Mouse (Mus musculus) CH12.LX (cell line): ENCODE data around the gene 2310057N15Rik. TPM values are rescaled to one million over a fixed set of nuclear protein-coding genes. Genes with fewer than 3 reads are reported as not detected.

Experiments used
- DNase-seq: peaks from one replicate; pipeline ENCODE4 v3.0.0-alpha.2; 2013; ENCODE audit errors: extremely low read depth
- H3K27ac ChIP-seq: 2 replicates; pipeline ENCODE4 v1.5.1; 2012; ENCODE audit warnings: low read depth, mild to moderate bottlenecking, control low read depth, moderate library complexity; ENCODE audit not compliant: insufficient read depth
- H3K27me3 ChIP-seq: replicated peaks from 2 replicates; pipeline ENCODE3; 2012; ENCODE audit warnings: inconsistent platforms
- H3K36me3 ChIP-seq, 2 experiments: replicated peaks in 1 of 2; 2 replicates each; pipeline versions ENCODE3 to v1.6.1; 2012; ENCODE audit warnings: inconsistent platforms in 1 of 2, low read length in 1 of 2, mild to moderate bottlenecking in 1 of 2, mixed read lengths in 1 of 2, moderate library complexity in 1 of 2; ENCODE audit not compliant: control insufficient read depth in 1 of 2, insufficient read depth in 1 of 2
- H3K4me1 ChIP-seq, 2 experiments: 2 replicates each; pipeline ENCODE4 v1.6.1; 2012; ENCODE audit warnings: inconsistent platforms in 1 of 2, moderate library complexity in 1 of 2; ENCODE audit not compliant: insufficient read depth in 2 of 2, control insufficient read depth in 1 of 2
- H3K4me2 ChIP-seq: 2 replicates; pipeline ENCODE4 v1.6.1; 2012; ENCODE audit warnings: low read depth, mild to moderate bottlenecking, control low read depth; ENCODE audit not compliant: poor library complexity, insufficient read depth, severe bottlenecking
- H3K4me3 ChIP-seq, 3 experiments: fragments of 150-350 bp in 1 of 3; sonication (generic) in 1 of 3; replicated peaks in 1 of 3; 2 replicates each; pipeline versions ENCODE3 to v1.5.1; 2011 to 2012; ENCODE audit warnings: low read depth in 2 of 3, low read length in 2 of 3, mild to moderate bottlenecking in 2 of 3, moderate library complexity in 2 of 3, control low read depth in 1 of 3, improper control_type of control experiment in 1 of 3, inconsistent platforms in 1 of 3, mixed read lengths in 1 of 3; ENCODE audit not compliant: poor library complexity in 1 of 3
- H3K79me2 ChIP-seq: replicated peaks from 2 replicates; pipeline ENCODE4 v1.6.1; 2012; ENCODE audit warnings: mild to moderate bottlenecking, moderate library complexity; ENCODE audit not compliant: control insufficient read depth, poor library complexity, insufficient read depth, severe bottlenecking; ENCODE audit errors: extremely low read depth
- H3K9ac ChIP-seq: 2 replicates; pipeline ENCODE4 v1.6.1; 2012; ENCODE audit warnings: low read depth, mild to moderate bottlenecking, control low read depth, moderate library complexity; ENCODE audit not compliant: insufficient read depth
- H3K9me3 ChIP-seq: replicated peaks from 2 replicates; pipeline ENCODE3; 2012; ENCODE audit warnings: low read length, inconsistent platforms, mixed read lengths
- BHLHE40 ChIP-seq: IDR thresholded peaks from 2 replicates; pipeline ENCODE4 v1.6.1; 2011; ENCODE audit warnings: mild to moderate bottlenecking, low read depth, low read length, improper control_type of control experiment
- CHD1 ChIP-seq: IDR thresholded peaks from 2 replicates; pipeline ENCODE4 v1.6.1; 2012; ENCODE audit warnings: low read depth, low read length, improper control_type of control experiment, inconsistent platforms
- E2F4 ChIP-seq: IDR thresholded peaks from 2 replicates; pipeline ENCODE4 v1.6.1; 2011; ENCODE audit warnings: low read depth, low read length, improper control_type of control experiment; ENCODE audit not compliant: insufficient replicate concordance
- ELF1 ChIP-seq: IDR thresholded peaks from 2 replicates; pipeline ENCODE4 v1.6.1; 2014; ENCODE audit warnings: low read depth, mild to moderate bottlenecking, inconsistent platforms, low read length, improper control_type of control experiment
- EP300 ChIP-seq: IDR thresholded peaks from 2 replicates; pipeline ENCODE4 v1.6.1; 2011; ENCODE audit warnings: low read length, improper control_type of control experiment
- ETS1 ChIP-seq: conservative IDR thresholded peaks from 2 replicates; pipeline ENCODE4 v1.6.1; 2012; ENCODE audit warnings: low read depth, mild to moderate bottlenecking, inconsistent platforms, low read length, improper control_type of control experiment, moderate library complexity
- GABPA ChIP-seq: IDR thresholded peaks from 2 replicates; pipeline ENCODE4 v1.6.1; 2012; ENCODE audit warnings: low read depth, low read length, improper control_type of control experiment, inconsistent platforms; ENCODE audit not compliant: insufficient replicate concordance
- HCFC1 ChIP-seq: IDR thresholded peaks from 2 replicates; pipeline ENCODE4 v1.6.1; 2012; ENCODE audit warnings: low read depth, mild to moderate bottlenecking, inconsistent platforms, low read length, improper control_type of control experiment
- IRF4 ChIP-seq: IDR thresholded peaks from 2 replicates; pipeline ENCODE4 v1.6.1; 2014; ENCODE audit warnings: low read depth, mild to moderate bottlenecking, inconsistent platforms, low read length, improper control_type of control experiment
- JUN ChIP-seq: IDR thresholded peaks from 2 replicates; pipeline ENCODE4 v1.6.1; 2011; ENCODE audit warnings: low read depth, mild to moderate bottlenecking, low read length, improper control_type of control experiment, moderate library complexity; ENCODE audit not compliant: insufficient read depth
- KAT2A ChIP-seq: IDR thresholded peaks from 2 replicates; pipeline ENCODE4 v1.6.1; 2012; ENCODE audit warnings: low read length, improper control_type of control experiment, inconsistent platforms; ENCODE audit not compliant: insufficient replicate concordance
- MAZ ChIP-seq: IDR thresholded peaks from 2 replicates; pipeline ENCODE4 v1.6.1; 2012; ENCODE audit warnings: low read depth, mild to moderate bottlenecking, inconsistent platforms, low read length, improper control_type of control experiment, moderate library complexity
- MEF2A ChIP-seq: IDR thresholded peaks from 2 replicates; pipeline ENCODE4 v1.6.1; 2014; ENCODE audit warnings: low read depth, mild to moderate bottlenecking, inconsistent platforms, low read length, improper control_type of control experiment, borderline replicate concordance
- MXI1 ChIP-seq: IDR thresholded peaks from 2 replicates; pipeline ENCODE4 v1.6.1; 2011; ENCODE audit warnings: mild to moderate bottlenecking, low read depth, low read length, improper control_type of control experiment
- MYC ChIP-seq: IDR thresholded peaks from 2 replicates; pipeline ENCODE4 v1.6.1; 2011; ENCODE audit warnings: low read depth, mild to moderate bottlenecking, improper control_type of control experiment, low read length
- NELFE ChIP-seq: IDR thresholded peaks from 2 replicates; pipeline ENCODE4 v1.6.1; 2011; ENCODE audit warnings: low read depth, low read length, improper control_type of control experiment
- RCOR1 ChIP-seq: conservative IDR thresholded peaks from 2 replicates; pipeline ENCODE4 v1.6.1; 2012; ENCODE audit warnings: low read depth, mild to moderate bottlenecking, inconsistent platforms, low read length, improper control_type of control experiment
- SIN3A ChIP-seq: IDR thresholded peaks from 2 replicates; pipeline ENCODE4 v1.6.1; 2012; ENCODE audit warnings: low read length, improper control_type of control experiment, inconsistent platforms
- SMC3 ChIP-seq: IDR thresholded peaks from 2 replicates; pipeline ENCODE4 v1.6.1; 2011; ENCODE audit warnings: low read depth, low read length, improper control_type of control experiment
- TBP ChIP-seq: conservative IDR thresholded peaks from 2 replicates; pipeline ENCODE4 v1.6.1; 2011; ENCODE audit warnings: low read depth, low read length, improper control_type of control experiment
- UBTF ChIP-seq: IDR thresholded peaks from 2 replicates; pipeline ENCODE4 v1.6.1; 2012; ENCODE audit warnings: low read depth, mild to moderate bottlenecking, inconsistent platforms, low read length, improper control_type of control experiment, moderate library complexity
- ZKSCAN1 ChIP-seq: IDR thresholded peaks from 2 replicates; pipeline ENCODE4 v1.6.1; 2012; ENCODE audit warnings: low read depth, inconsistent platforms, low read length, improper control_type of control experiment, borderline replicate concordance
- ZMIZ1 ChIP-seq: IDR thresholded peaks from 2 replicates; pipeline ENCODE4 v1.6.1; 2012; ENCODE audit warnings: low read depth, mild to moderate bottlenecking, inconsistent platforms, low read length, improper control_type of control experiment
- dilution Hi-C: fragments of 300-500 bp; cut with MboI; formaldehyde crosslinking; loops from 2 replicates; pipeline ENCODE4 v1.14.3; 2020; ENCODE audit warnings: low sequenced_read_pairs; ENCODE audit not compliant: extremely low pct_unique_long_range_greater_than_20kb, extremely low pct_ligation_motif_present
- in situ Hi-C: fragments of 300-500 bp; cut with MboI; formaldehyde crosslinking; loops from 3 replicates; pipeline ENCODE4 v1.14.3; 2019; ENCODE audit warnings: low sequenced_read_pairs, low pct_ligation_motif_present, low pct_unique_long_range_greater_than_20kb, mixed read lengths
- polyA plus RNA-seq: library from polyadenylated mRNA; unstranded; fragments of >175 nt; gene quantifications from 2 replicates; pipeline ENCODE4 v1.2.1, GENCODE M21; 2012; ENCODE audit warnings: low read depth; ENCODE audit not compliant: insufficient read length
- total RNA-seq, 2 experiments: library from RNA; depleted of rRNA; stranded (reverse); fragments of 300-350 nt in 1 of 2; fragments of >200 nt in 1 of 2; gene quantifications; 2 replicates each; pipeline ENCODE4 v1.2.3; 2012 to 2014

The 2310057N15Rik gene
- total and polyA plus RNA-seq, 3 experiments: not detected

DNA sequence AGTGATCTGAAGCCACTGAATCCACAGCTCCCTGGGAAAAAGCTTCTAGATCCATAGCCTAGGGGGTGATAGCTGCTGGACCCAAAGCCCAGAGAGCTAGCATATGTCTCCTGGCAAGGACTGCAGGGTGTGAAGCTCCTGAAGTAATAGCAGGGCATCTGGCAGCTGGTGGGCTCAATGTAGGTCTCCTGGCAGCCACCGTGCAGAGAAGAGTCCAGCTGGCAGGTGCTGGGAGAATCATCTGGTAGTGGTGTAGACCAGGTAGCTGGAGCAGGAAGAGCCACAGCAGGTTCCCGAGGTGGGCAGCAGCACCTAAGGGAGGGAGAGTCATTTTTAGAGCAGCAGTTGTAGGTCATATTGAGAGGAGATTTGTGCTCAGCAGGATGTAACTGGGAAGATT lies 37.8 kb upstream of the 2310057N15Rik start, which contains the start of gene Gm20741:
Gene Gm20741 (minus strand): TSS at position 394 of the 400 bp plus-strand sequence.
- dilution Hi-C loops: no loop called here
- no peak within 1 kb of the TSS for H3K27ac ChIP-seq
- peaks cover 56% of the 10 kb centered on the region for H3K9me3 ChIP-seq
- H3K4me1 ChIP-seq: no peaks in the 10 kb centered on the region
- in situ Hi-C loops: no loop called here
- no peak within 1 kb of the TSS for H3K4me3 ChIP-seq
- no peaks in the 10 kb centered on the region for H3K79me2 ChIP-seq
- no peak within 1 kb of the TSS for H3K4me2 ChIP-seq
- DNase-seq: no peak
- TF ChIP-seq MXI1: no peak
- no peak for TF ChIP-seq TBP
- no peak for TF ChIP-seq MAZ
- TF ChIP-seq IRF4: no peak
- TF ChIP-seq HCFC1: no peak
- no peak for TF ChIP-seq ELF1
- H3K36me3 ChIP-seq: no peaks in the 10 kb centered on the region
- H3K27me3 ChIP-seq: no peaks in the 10 kb centered on the region
- no peak within 1 kb of the TSS for H3K9ac ChIP-seq

DNA sequence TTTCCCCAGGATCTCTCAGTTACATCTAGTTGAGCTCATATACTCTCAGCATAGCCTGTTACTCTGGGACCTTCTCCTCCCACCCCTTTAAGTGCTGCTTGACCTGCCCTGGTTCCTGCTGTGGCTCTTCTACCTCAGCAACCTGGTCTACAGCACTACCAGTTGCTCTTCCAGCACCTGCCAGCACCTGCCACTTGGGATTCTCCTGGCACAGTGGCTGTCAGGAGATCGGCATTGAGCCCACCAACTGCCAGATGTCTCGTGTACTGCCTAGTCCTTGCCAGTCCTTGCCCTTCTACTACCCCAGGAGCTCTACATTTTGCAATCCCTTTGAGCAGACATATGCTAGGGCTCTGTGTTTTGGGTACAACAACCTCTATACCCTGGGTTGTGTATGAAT lies 12.8 kb upstream of the 2310057N15Rik start:
- dilution Hi-C loops: no loop called here

DNA sequence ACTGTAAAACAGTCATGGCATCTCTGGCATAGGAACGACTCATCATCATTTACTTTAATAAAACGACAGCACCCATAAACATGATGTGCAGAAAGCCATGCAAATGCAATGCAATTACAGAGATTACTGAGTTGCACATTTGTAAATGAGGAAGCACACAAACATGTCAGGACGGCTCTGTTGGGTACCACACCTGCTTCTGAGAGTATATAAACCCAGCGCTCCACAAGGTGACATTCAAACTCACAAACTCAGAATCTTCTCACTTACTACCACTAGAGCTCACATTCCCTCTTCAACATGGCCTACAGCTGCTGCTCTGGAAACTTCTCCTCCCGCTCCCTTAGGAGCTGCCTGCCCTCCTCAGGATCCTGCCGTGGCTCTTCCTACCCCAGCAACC lies 3.6 kb upstream of the 2310057N15Rik start, which contains the start of gene Gm5965:
Gene Gm5965 (plus strand): TSS at position 301 of the 400 bp plus-strand sequence.
- peaks cover 51% of the 10 kb centered on the region for H3K9me3 ChIP-seq
- H3K4me3 ChIP-seq: no peak within 1 kb of the TSS
- no peak within 1 kb of the TSS for H3K27ac ChIP-seq
- no peaks in the 10 kb centered on the region for H3K4me1 ChIP-seq
- no peak within 1 kb of the TSS for H3K9ac ChIP-seq
- no peak within 1 kb of the TSS for H3K4me2 ChIP-seq
- H3K36me3 ChIP-seq: no peaks in the 10 kb centered on the region
- TF ChIP-seq SIN3A (no peak), ZKSCAN1 (no peak), ETS1 (no peak), GABPA (no peak), MEF2A (no peak), MYC (no peak), KAT2A (no peak), ELF1 (no peak), JUN (no peak), BHLHE40 (no peak)
- dilution Hi-C loops (no loop called here), in situ Hi-C loops (no loop called here)
- no peaks in the 10 kb centered on the region for H3K27me3 ChIP-seq
- no peak for DNase-seq
- H3K79me2 ChIP-seq: no peaks in the 10 kb centered on the region

More for the DNA sequence above, 12.8 kb upstream of the 2310057N15Rik start:
- Histone ChIP-seq H3K27ac (no peak overlapping the region), H3K36me3 (no peaks in the 10 kb centered on the region), H3K79me2 (no peaks in the 10 kb centered on the region), H3K4me3 (no peak overlapping the region), H3K9ac (no peak overlapping the region)
- TF ChIP-seq CHD1: no peak
- TF ChIP-seq IRF4: no peak
- TF ChIP-seq UBTF: no peak
- no peak for TF ChIP-seq BHLHE40
- TF ChIP-seq RCOR1: no peak
- TF ChIP-seq E2F4: no peak
- no peak for TF ChIP-seq EP300
- no peak for TF ChIP-seq SMC3
- TF ChIP-seq ZKSCAN1: no peak
- no peak for TF ChIP-seq ZMIZ1
- no peak for TF ChIP-seq TBP
- TF ChIP-seq NELFE: no peak
- TF ChIP-seq, all 38 proteins: peak for 0
- in situ Hi-C loops: no loop called here
- no peak for DNase-seq
- Histone ChIP-seq H3K4me2 (no peak overlapping the region), H3K4me1 (no peaks in the 10 kb centered on the region), H3K27me3 (no peaks in the 10 kb centered on the region), H3K9me3 (peaks cover 43% of the 10 kb centered on the region)
